Mouse (Mus musculus) olfactory bulb, adult 2 months (tissue): ENCODE data around the gene Ap4e1. TPM values are rescaled to one million over a fixed set of nuclear protein-coding genes. Genes with fewer than 3 reads are reported as not detected.

Experiments
- H3K27ac ChIP-seq: fragments of 200-500 bp; 2 replicates; pipeline ENCODE4 v1.5.1; 2012; ENCODE audit warnings: low read depth, low read length; ENCODE audit not compliant: insufficient read depth
- H3K4me1 ChIP-seq: fragments of 200-500 bp; 2 replicates; pipeline ENCODE4 v1.6.1; 2012; ENCODE audit warnings: low read length; ENCODE audit not compliant: control insufficient read depth, insufficient read depth
- H3K4me3 ChIP-seq: fragments of 200-500 bp; 2 replicates; pipeline ENCODE4 v1.5.1; 2012; ENCODE audit warnings: mild to moderate bottlenecking, low read depth, low read length, moderate library complexity; ENCODE audit not compliant: insufficient read depth
- CTCF ChIP-seq: fragments of 200-500 bp; IDR thresholded peaks from 2 replicates; pipeline ENCODE4 v1.5.1; 2012; ENCODE audit warnings: low read depth, mild to moderate bottlenecking, low read length, moderate library complexity; ENCODE audit not compliant: insufficient read depth
- POLR2A ChIP-seq: fragments of 200-500 bp; IDR thresholded peaks from 2 replicates; pipeline ENCODE4 v1.6.1; 2012; ENCODE audit warnings: mild to moderate bottlenecking, low read depth, low read length, moderate library complexity; ENCODE audit not compliant: insufficient read depth
- WGBS: fragments of 180-500 bp; shearing (Covaris S2); methylation state at CpG from one replicate; pipeline ENCODE4 v1.1.7; 2018; 5-methylcytosine and 5-hydroxymethylcytosine counted together
- polyA plus RNA-seq: library from polyadenylated mRNA; stranded (reverse); fragments of >200 nt; gene quantifications from 2 replicates; pipeline ENCODE4 v1.2.4, GENCODE M21; 2012; ENCODE audit warnings: low replicate concordance; ENCODE audit not compliant: missing spikeins, insufficient read depth, insufficient read length

The Ap4e1 gene
- polyA plus RNA-seq, 1 experiment, result not detected

DNA sequence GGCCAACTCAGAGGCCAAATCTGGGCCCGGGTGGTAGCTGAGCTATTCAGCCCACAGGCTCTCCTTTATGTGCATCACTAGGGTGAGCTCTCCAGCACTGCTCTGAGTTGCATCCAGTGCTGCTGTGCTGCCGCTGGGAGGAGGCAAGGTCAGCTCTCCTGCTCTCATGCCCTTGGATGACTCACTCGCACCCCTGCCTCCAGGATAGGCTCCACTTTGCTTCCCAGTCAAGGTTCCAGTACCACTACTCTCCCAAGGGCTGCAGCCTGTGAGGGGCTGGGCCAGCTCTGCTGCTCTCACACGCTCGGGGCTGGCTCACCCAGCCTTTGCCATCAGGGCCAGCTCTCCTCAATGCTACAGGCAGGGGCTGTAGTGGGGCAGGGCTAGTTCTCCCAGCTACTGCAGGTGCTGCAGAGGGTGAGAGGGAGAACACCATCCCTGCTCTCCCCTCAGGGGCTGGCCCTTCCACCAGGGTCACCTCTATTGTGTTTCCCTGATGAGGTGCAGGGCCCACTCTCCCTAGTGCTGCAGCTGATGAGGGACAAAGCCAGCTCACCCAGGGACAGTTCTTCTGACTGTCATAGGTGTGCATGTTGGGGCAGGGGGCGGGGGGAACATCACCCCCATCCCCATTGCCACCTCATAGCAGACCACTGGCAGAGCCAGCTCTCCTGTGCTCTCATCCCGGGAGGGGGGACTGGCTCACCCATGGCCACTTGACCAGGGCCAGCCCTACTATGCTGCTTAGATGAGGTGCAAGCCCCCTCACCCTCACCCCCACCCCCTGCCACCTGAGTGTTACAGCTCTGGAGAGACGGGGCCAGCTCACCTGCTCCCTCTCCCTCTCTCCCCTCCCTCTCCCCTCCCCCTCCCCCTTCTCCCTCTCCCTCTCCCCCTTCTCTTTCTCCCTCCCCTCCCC lies 7.9 kb upstream of the Ap4e1 start:
- 82% methylated on average over 8 of the region's 8 CpGs for WGBS
- Histone ChIP-seq H3K4me1 (no peaks in the 10 kb centered on the region), H3K4me3 (no peak overlapping the region), H3K27ac (no peak overlapping the region)
- TF ChIP-seq CTCF, result no peak
- TF ChIP-seq POLR2A, result no peak

DNA sequence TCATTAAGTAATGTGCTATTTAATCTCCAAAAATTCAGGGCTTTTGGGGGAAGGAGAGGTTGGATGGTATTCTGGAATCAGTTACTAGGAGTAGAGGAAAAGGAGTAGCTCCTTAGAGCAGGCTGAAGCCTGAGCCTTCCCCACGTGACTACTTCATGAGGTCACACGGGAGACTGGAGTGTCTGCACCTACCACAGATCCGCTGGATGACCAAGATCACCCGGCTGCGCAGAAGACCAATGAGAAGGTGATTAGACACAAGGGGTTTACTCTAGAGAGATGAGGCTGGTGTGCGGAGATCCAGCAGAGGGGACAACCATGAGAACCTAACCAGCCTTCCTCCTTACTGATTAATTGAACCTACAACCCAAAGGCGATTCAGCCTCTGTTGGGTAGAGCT lies 4.5 kb upstream of the Ap4e1 start:
- WGBS, result 91% methylated on average over 7 of the region's 7 CpGs
- TF ChIP-seq POLR2A, result no peak
- TF ChIP-seq CTCF, result no peak
- no peak overlapping the region for H3K27ac ChIP-seq
- no peaks in the 10 kb centered on the region for H3K4me1 ChIP-seq
- no peak overlapping the region for H3K4me3 ChIP-seq

DNA sequence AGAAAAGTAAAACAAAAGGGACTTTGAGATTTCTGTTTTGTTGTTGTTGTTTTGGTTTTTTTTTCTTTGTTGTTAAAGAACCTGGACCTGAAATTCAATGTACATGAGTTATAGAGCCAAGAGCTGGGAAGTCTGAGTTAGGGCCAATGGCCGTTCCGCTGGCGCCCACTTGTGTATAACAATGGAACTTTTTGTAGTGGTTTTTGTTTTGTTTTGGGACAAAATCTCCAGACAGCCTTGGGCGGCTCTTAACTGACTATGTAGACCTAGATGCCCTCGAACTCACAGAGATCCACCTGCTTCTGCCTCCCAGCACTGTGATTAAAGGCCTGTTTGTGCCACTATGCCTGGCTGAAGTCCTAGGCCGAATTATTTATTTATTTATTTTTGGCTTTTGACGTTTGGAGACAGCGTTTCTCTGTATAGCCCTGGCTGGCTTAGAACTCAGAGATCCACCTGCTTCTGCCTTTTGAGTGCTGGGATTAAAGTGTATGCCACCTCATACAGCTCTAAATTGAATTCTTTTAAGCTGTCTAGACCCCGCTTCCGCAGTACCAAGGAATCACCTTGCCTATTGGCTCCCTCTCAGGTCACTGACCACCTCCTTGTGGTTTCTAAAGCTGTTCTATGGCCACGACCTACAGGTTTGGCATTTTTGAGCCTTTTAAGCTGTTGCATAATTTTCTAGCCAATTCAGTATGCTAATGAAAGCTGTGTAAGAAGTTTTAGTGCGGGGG lies 1.7 kb upstream of the Ap4e1 start:
- Histone ChIP-seq H3K4me3 (no peak overlapping the region), H3K4me1 (0 out of 2 replicates have a peak, but pooled peaks cover 2% of the 10 kb centered on the region), H3K27ac (no peak overlapping the region)
- WGBS, result 36% methylated on average over 12 of the region's 12 CpGs
- TF ChIP-seq POLR2A, result no peak
- TF ChIP-seq CTCF, result no peak

DNA sequence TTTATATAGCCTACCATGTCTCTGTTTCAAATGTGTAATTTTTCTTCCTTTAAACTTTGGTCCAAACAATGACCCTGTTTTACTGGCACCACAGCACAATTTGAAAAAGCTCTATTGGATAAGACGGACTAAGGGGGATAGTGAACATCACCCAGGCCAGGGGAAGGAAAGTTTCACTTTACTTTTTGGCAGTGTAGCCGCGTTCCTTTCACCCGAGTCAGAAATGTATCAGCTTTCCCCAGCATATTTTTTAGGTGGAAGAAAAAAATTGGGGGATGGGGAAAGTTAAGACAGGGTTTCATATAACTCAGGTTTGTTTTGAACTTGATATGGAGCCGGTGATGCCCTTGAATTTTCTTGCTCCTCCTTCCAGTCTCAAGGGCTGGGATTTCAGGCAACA lies 1.0 kb upstream of the Ap4e1 start:
- WGBS, result 73% methylated on average over 5 of the region's 5 CpGs
- H3K4me3 ChIP-seq, result no peak overlapping the region
- no peak for TF ChIP-seq CTCF
- no peak for TF ChIP-seq POLR2A
- no peak overlapping the region for H3K27ac ChIP-seq
- 0 out of 2 replicates have a peak, but pooled peaks cover 2% of the 10 kb centered on the region for H3K4me1 ChIP-seq

DNA sequence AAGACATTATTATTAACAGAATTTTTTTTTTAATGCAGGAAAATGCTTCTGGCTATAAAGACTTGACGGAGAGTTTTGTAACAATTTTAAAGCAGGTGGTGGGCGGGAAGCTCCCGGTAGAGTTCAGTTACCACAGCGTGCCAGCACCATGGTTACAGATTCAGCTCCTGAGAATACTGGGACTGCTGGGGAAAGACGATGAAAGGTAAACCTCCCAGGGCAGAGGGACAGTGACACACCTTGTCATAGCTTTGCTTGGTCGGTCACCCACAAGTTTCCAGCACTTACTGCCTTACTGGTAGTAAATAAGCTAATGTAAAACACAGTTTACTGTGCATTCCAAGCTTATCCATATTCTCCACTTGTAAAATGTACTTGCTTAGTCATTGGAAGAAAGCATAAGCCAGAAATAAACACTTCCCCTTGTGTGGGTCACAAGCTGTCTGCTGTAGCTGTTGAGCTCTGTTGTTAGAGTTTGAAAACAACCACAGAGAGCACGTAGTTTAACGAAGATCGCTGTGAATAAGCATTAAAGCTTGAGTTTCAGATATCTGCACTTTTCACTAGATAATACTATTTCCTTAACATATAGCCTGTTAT lies 26.6 kb downstream of the Ap4e1 start:
- Histone ChIP-seq H3K27ac (no peak overlapping the region), H3K4me3 (no peak overlapping the region), H3K4me1 (0 out of 2 replicates have a peak, but pooled peaks cover 2% of the 10 kb centered on the region)
- WGBS, result 53% methylated on average over 9 of the region's 9 CpGs
- TF ChIP-seq CTCF (no peak), POLR2A (no peak)

DNA sequence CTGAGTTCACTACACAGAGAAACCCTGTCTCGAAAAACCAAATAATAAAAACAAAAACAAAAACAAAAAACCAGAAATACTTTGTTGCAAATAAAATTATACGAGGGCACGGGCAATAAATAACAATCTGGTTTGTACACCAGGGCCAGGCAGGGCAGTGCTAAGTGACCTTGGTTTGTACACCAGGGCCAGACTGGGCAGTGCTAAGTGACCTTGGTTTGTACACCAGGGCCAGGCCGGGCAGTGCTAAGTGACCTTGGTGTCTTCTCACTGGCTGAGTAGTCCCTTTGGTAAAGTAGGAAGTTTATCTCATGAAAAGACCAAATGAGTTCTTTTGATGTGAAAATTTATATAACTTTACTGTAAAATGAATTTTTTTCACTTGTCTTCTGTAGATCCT lies 28.8 kb downstream of the Ap4e1 start:
- no peak for TF ChIP-seq CTCF
- TF ChIP-seq POLR2A, result no peak
- 92% methylated on average over 4 of the region's 4 CpGs for WGBS
- Histone ChIP-seq H3K27ac (no peak overlapping the region), H3K4me1 (0 out of 2 replicates have a peak, but pooled peaks cover 2% of the 10 kb centered on the region), H3K4me3 (no peak overlapping the region)

DNA sequence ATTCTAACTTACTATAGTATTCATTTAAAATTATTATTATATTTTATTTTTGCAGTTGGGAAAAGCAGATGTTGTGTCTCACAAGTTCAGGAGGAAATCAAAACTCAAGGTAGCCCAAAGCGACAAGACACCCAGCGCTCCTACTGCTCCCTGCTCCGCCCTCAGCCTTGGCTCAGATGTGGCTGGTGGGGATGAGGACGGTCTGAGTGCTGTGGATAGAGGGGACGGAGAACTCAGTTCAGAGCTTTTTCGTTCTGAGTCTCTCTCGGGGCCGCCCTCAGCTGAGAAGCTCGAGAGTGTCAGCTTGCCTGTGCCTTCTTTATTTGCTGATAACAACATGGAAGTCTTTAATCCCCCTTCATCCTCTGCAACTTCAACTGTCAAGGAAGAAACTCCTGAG lies 53.0 kb downstream of the Ap4e1 start:
- TF ChIP-seq CTCF, result no peak
- no peak for TF ChIP-seq POLR2A
- H3K4me1 ChIP-seq, result no peaks in the 10 kb centered on the region
- no peak overlapping the region for H3K27ac ChIP-seq
- H3K4me3 ChIP-seq, result no peak overlapping the region
- WGBS, result 96% methylated on average over 9 of the region's 9 CpGs

DNA sequence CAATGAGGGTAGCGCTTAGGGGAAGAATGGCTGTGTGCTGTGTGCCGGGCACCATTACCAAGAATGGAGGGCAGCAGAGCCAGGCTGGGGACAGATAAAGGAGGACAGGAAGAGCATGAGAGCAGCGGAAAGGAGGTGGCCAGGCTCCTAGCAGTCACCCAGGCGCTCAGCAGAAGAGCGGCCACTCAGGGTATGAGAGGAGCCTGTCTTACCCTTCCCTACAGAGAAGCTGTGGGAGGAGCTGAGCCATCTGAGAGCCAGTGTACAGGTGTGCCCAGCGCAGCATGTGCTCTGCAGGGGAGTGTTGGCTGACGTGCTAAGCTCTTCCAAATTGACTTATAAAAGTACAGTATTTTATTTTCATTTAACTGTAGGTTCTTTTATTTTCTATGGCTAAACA lies 60.3 kb downstream of the Ap4e1 start:
- H3K4me3 ChIP-seq, result no peak overlapping the region
- no peak for TF ChIP-seq POLR2A
- no peak for TF ChIP-seq CTCF
- H3K27ac ChIP-seq, result no peak overlapping the region
- peaks cover 4% of the 10 kb centered on the region for H3K4me1 ChIP-seq
- WGBS, result 83% methylated on average over 7 of the region's 7 CpGs
